Mouse (Mus musculus) ES-Bruce4 (cell line): Measurements from ENCODE around the gene Gpc6.

Experiments used
- CTCF ChIP-seq: IDR thresholded peaks from one replicate; pipeline ENCODE4 v1.8.1; 2011; ENCODE audit warnings: low read depth, low read length
- POLR2A ChIP-seq: IDR thresholded peaks from one replicate; pipeline ENCODE4 v1.8.1; 2011; ENCODE audit warnings: low read length; ENCODE audit not compliant: insufficient read depth

DNA sequence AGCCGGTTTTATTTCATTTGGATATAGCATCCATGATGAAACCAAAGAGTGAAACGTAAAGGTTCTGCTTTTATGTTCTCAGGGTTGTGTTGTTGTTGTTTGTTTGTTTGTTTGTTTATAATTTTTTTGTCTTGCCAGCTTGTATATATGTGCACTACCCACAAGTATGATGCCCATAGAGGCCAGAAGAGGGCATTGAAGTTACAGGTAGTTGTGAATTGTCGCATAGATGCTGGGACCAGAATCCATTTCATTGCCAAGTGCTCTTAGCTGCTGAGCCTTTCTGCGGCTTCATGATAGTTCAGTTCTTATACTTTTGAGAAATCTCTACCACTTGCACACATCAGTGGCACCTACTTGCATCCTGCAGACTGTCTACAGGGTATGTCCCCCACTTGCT, 758.0 kb downstream of the Gpc6 start:
- no peak for TF ChIP-seq POLR2A
- no peak for TF ChIP-seq CTCF
